ENCODE assay signal across 16 mouse cellular contexts in genomic region chr13:114079751-114080150, GRCm38 (mm10).
"Had no signal": no experiment of that assay in that cellular context is flagged by ENCODE, and none has a peak within 500 bp of the region (broad histone marks: within the 10 kb centered on the region; RNA-seq: fewer than 3 reads in every experiment).

No protein-coding gene starts in this region.

- H3K4me2 ChIP-seq: neural tube, embryonic 13.5 days; neural tube, embryonic 15.5 days; stomach, embryonic 15.5 days had no signal

- H3K9ac ChIP-seq: neural tube, embryonic 13.5 days; neural tube, embryonic 15.5 days; stomach, embryonic 15.5 days had no signal

- H3K27ac ChIP-seq: neural tube, embryonic 13.5 days; neural tube, embryonic 15.5 days; stomach, embryonic 15.5 days; stomach, postnatal 0 days had no signal

- H3K9me3 ChIP-seq: neural tube, embryonic 13.5 days; neural tube, embryonic 15.5 days; stomach, embryonic 15.5 days had no signal

- H3K27me3 ChIP-seq: neural tube, embryonic 13.5 days; neural tube, embryonic 15.5 days; stomach, embryonic 15.5 days had no signal

- DNase-seq: retina, postnatal 1 day; right cerebral cortex, adult 18-20 months; right cerebral cortex, postnatal 14 days; right cerebral cortex, postnatal 25 days; right cerebral cortex, postnatal 4 days; spleen, adult 18-20 months; thymus, adult 18-20 months; thymus, adult 2 months; thymus, postnatal 14 days; thymus, postnatal 25 days; thymus, postnatal 36 days; thymus, postnatal 4 days had no signal

- H3K4me3 ChIP-seq: neural tube, embryonic 13.5 days; neural tube, embryonic 15.5 days; stomach, embryonic 15.5 days had no signal

- H3K4me1 ChIP-seq: stomach, embryonic 15.5 days had no signal

- H3K36me3 ChIP-seq: neural tube, embryonic 13.5 days; neural tube, embryonic 15.5 days; stomach, embryonic 15.5 days had no signal
